Mouse (Mus musculus) hindbrain, embryonic 16.5 days (tissue): ENCODE measurements around the gene Pclaf. TPM values are rescaled to one million over a fixed set of nuclear protein-coding genes. Genes with fewer than 3 reads are reported as not detected.

Source experiments
- ATAC-seq: fragments of 200-750 bp; cut with Nextera tagmentation; 2 replicates; pipeline ENCODE4 v1.8.0; 2017; ENCODE audit warnings: moderate TSS enrichment, moderate library complexity
- H3K27ac ChIP-seq: fragments of 300-500 bp; sonication (generic); 2 replicates; pipeline ENCODE4 v1.5.1; 2014; ENCODE audit warnings: low read depth, mild to moderate bottlenecking, control low read depth, low read length, moderate library complexity
- H3K27me3 ChIP-seq: fragments of 300-500 bp; sonication (generic); replicated peaks from 2 replicates; pipeline ENCODE4 v1.6.1; 2014; ENCODE audit warnings: low read length; ENCODE audit not compliant: control insufficient read depth, insufficient read depth
- H3K36me3 ChIP-seq: fragments of 300-500 bp; sonication (generic); 2 replicates; pipeline ENCODE4 v1.6.1; 2014; ENCODE audit warnings: mild to moderate bottlenecking, low read length, moderate library complexity, mixed read lengths; ENCODE audit not compliant: control insufficient read depth, insufficient read depth
- H3K4me1 ChIP-seq: fragments of 300-500 bp; sonication (generic); 2 replicates; pipeline ENCODE4 v1.6.1; 2014; ENCODE audit warnings: low read depth, low read length; ENCODE audit not compliant: control insufficient read depth, insufficient read depth
- H3K4me2 ChIP-seq: fragments of 300-500 bp; sonication (generic); 2 replicates; pipeline ENCODE4 v1.6.1; 2014; ENCODE audit warnings: mild to moderate bottlenecking, low read length, control low read depth, moderate library complexity
- H3K4me3 ChIP-seq: fragments of 300-500 bp; sonication (generic); 2 replicates; pipeline ENCODE4 v1.5.1; 2014; ENCODE audit warnings: mild to moderate bottlenecking, low read length, control low read depth, moderate library complexity
- H3K9ac ChIP-seq: fragments of 300-500 bp; sonication (generic); 2 replicates; pipeline ENCODE4 v1.6.1; 2014; ENCODE audit warnings: low read depth, mild to moderate bottlenecking, control low read depth, low read length, moderate library complexity
- H3K9me3 ChIP-seq: fragments of 300-500 bp; sonication (generic); 2 replicates; pipeline ENCODE4 v1.6.1; 2014; ENCODE audit warnings: mild to moderate bottlenecking, low read length, moderate library complexity; ENCODE audit not compliant: control insufficient read depth
- WGBS: fragments of 180-500 bp; shearing (Covaris S2); extraction: QIAGEN DNeasy Blood & Tissue Kit; methylation state at CpG from one replicate; pipeline ENCODE4 v1.1.7; 2014; 5-methylcytosine and 5-hydroxymethylcytosine counted together
- polyA plus RNA-seq: library from polyadenylated mRNA; unstranded; fragments of >200 nt; fragmentation: Nextera tagmentation; extraction: Ambion mirVana; gene quantifications from 2 replicates; pipeline ENCODE4 v1.2.1, GENCODE M21; 2015

Gene Pclaf
- polyA plus RNA-seq, 1 experiment from 2014 or later, result 24.4 TPM

GRCm38 (mm10) chr9:65951082-65951587 is 61.1 kb downstream of the Pclaf start:
- no peak overlapping the region for H3K4me2 ChIP-seq
- no peaks in the 10 kb centered on the region for H3K27me3 ChIP-seq
- ATAC-seq, result no peak
- H3K9ac ChIP-seq, result no peak overlapping the region
- H3K27ac ChIP-seq, result no peak overlapping the region
- H3K36me3 ChIP-seq, result no peaks in the 10 kb centered on the region
- no peak overlapping the region for H3K4me3 ChIP-seq
- no peaks in the 10 kb centered on the region for H3K4me1 ChIP-seq
- 96% methylated on average over 3 of the region's 3 CpGs for WGBS
- no peaks in the 10 kb centered on the region for H3K9me3 ChIP-seq

Other genes starting within 250 kb of the Pclaf start
- 419 and 449 TPM in 2 replicates for gene Oaz2, start 222.2 kb upstream of the Pclaf start, polyA plus RNA-seq
- gene Zfp609, start 62.7 kb upstream of the Pclaf start, polyA plus RNA-seq, result 5.0 and 5.4 TPM in 2 replicates
- 30.3 and 32.6 TPM in 2 replicates for gene Trip4, start 18.6 kb downstream of the Pclaf start, polyA plus RNA-seq
- 20.7 and 22.1 TPM in 2 replicates for gene Csnk1g1, start 18.7 kb downstream of the Pclaf start, polyA plus RNA-seq
- 362 and 376 TPM in 2 replicates for gene Ppib, start 170.0 kb downstream of the Pclaf start, polyA plus RNA-seq
- gene Snx22, start 179.5 kb downstream of the Pclaf start, polyA plus RNA-seq, result 12.9 and 14.7 TPM in 2 replicates
- 73.5 and 77.2 TPM in 2 replicates for gene Snx1, start 236.3 kb downstream of the Pclaf start, polyA plus RNA-seq
- gene Ciao2a, start 236.4 kb downstream of the Pclaf start, polyA plus RNA-seq, result 64.0 and 69.2 TPM in 2 replicates